Mouse (Mus musculus) MEL (cell line): ENCODE measurements around the gene Inpp1. TPM values are rescaled to one million over a fixed set of nuclear protein-coding genes. Genes with fewer than 3 reads are reported as not detected.

ENCODE experiments used
- DNase-seq: peaks from one replicate; pipeline ENCODE4 v3.0.0; 2011; ENCODE audit warnings: low read depth, low spot score
- H3K27ac ChIP-seq: 2 replicates; pipeline ENCODE4 v1.5.1; 2012; ENCODE audit warnings: low read depth, mild to moderate bottlenecking, control low read depth, low read length, moderate library complexity; ENCODE audit not compliant: control insufficient read depth
- H3K27me3 ChIP-seq, 2 experiments: fragments of 150-350 bp in 1 of 2; sonication (generic) in 1 of 2; 2 replicates each; pipeline ENCODE4 v1.6.1; 2012; ENCODE audit warnings: low read length in 2 of 2, mild to moderate bottlenecking in 2 of 2, improper control_type of control experiment in 1 of 2, moderate library complexity in 1 of 2; ENCODE audit not compliant: insufficient read depth in 2 of 2, control insufficient read depth in 1 of 2
- H3K36me3 ChIP-seq, 2 experiments: 2 replicates each; pipeline ENCODE4 v1.6.1; 2012 to 2014; ENCODE audit warnings: low read length in 2 of 2, improper control_type of control experiment in 1 of 2, inconsistent platforms in 1 of 2, mild to moderate bottlenecking in 1 of 2; ENCODE audit not compliant: insufficient read depth in 2 of 2, control insufficient read depth in 1 of 2
- H3K4me1 ChIP-seq, 2 experiments: fragments of 150-350 bp in 1 of 2; sonication (generic) in 1 of 2; 2 replicates each; pipeline ENCODE4 v1.6.1; 2012; ENCODE audit warnings: low read length in 2 of 2, improper control_type of control experiment in 1 of 2, mild to moderate bottlenecking in 1 of 2; ENCODE audit not compliant: insufficient read depth in 2 of 2, control insufficient read depth in 1 of 2
- H3K4me3 ChIP-seq, 2 experiments: fragments of 150-350 bp in 1 of 2; sonication (generic) in 1 of 2; 2 replicates each; pipeline ENCODE4 v1.5.1; 2012; ENCODE audit warnings: low read depth in 2 of 2, low read length in 2 of 2, mild to moderate bottlenecking in 2 of 2, moderate library complexity in 2 of 2, control low read depth in 1 of 2, improper control_type of control experiment in 1 of 2; ENCODE audit not compliant: control insufficient read depth in 1 of 2, insufficient read depth in 1 of 2
- H3K79me2 ChIP-seq: 2 replicates; pipeline ENCODE4 v1.6.1; 2012; ENCODE audit warnings: mild to moderate bottlenecking, low read length, moderate library complexity; ENCODE audit not compliant: control insufficient read depth, poor library complexity, insufficient read depth
- H3K9ac ChIP-seq: 2 replicates; pipeline ENCODE4 v1.6.1; 2012; ENCODE audit warnings: low read depth, mild to moderate bottlenecking, control low read depth, low read length, moderate library complexity; ENCODE audit not compliant: control insufficient read depth, poor library complexity, severe bottlenecking
- H3K9me3 ChIP-seq: fragments of 150-350 bp; sonication (generic); replicated peaks from 2 replicates; pipeline ENCODE4 v1.6.1; 2012; ENCODE audit warnings: mild to moderate bottlenecking, low read length, improper control_type of control experiment, moderate library complexity; ENCODE audit not compliant: insufficient read depth
- CHD1 ChIP-seq: IDR thresholded peaks from 2 replicates; pipeline ENCODE4 v1.6.1; 2012; ENCODE audit warnings: low read depth, mild to moderate bottlenecking, inconsistent platforms, low read length, improper control_type of control experiment
- CHD2 ChIP-seq: IDR thresholded peaks from 2 replicates; pipeline ENCODE4 v1.6.1; 2011; ENCODE audit warnings: low read length, improper control_type of control experiment
- E2F4 ChIP-seq: IDR thresholded peaks from 2 replicates; pipeline ENCODE4 v1.6.1; 2011; ENCODE audit warnings: low read depth, low read length, improper control_type of control experiment, borderline replicate concordance
- ELF1 ChIP-seq: IDR thresholded peaks from 2 replicates; pipeline ENCODE4 v1.6.1; 2014; ENCODE audit warnings: low read depth, mild to moderate bottlenecking, inconsistent platforms, low read length, improper control_type of control experiment, moderate library complexity
- EP300 ChIP-seq, 2 experiments: IDR thresholded peaks; 2 replicates each; pipeline ENCODE4 v1.6.1; 2011; ENCODE audit warnings: improper control_type of control experiment in 2 of 2, low read length in 2 of 2, low read depth in 1 of 2, mild to moderate bottlenecking in 1 of 2
- GABPA ChIP-seq: IDR thresholded peaks from 2 replicates; pipeline ENCODE4 v1.6.1; 2012; ENCODE audit warnings: low read depth, mild to moderate bottlenecking, inconsistent platforms, low read length, improper control_type of control experiment, moderate library complexity
- HCFC1 ChIP-seq: IDR thresholded peaks from 2 replicates; pipeline ENCODE4 v1.6.1; 2012; ENCODE audit warnings: low read depth, mild to moderate bottlenecking, inconsistent platforms, low read length, improper control_type of control experiment, moderate library complexity
- JUND ChIP-seq: IDR thresholded peaks from 2 replicates; pipeline ENCODE4 v1.6.1; 2011; ENCODE audit warnings: low read depth, mild to moderate bottlenecking, improper control_type of control experiment, low read length
- MXI1 ChIP-seq: IDR thresholded peaks from 2 replicates; pipeline ENCODE4 v1.6.1; 2011; ENCODE audit warnings: mild to moderate bottlenecking, low read depth, low read length, improper control_type of control experiment
- POLR2AphosphoS2 ChIP-seq: IDR thresholded peaks from 2 replicates; pipeline ENCODE4 v1.6.1; 2011; ENCODE audit warnings: low read length, improper control_type of control experiment
- POLR2AphosphoS5 ChIP-seq: IDR thresholded peaks from 2 replicates; pipeline ENCODE4 v1.6.1; 2012; ENCODE audit warnings: low read depth, borderline replicate concordance, mild to moderate bottlenecking, inconsistent platforms, low read length, moderate library complexity, mixed read lengths
- RCOR1 ChIP-seq: IDR thresholded peaks from 2 replicates; pipeline ENCODE4 v1.6.1; 2012; ENCODE audit warnings: low read depth, mild to moderate bottlenecking, inconsistent platforms, low read length, improper control_type of control experiment
- TAL1 ChIP-seq: IDR thresholded peaks from 2 replicates; pipeline ENCODE4 v1.6.1; 2012; ENCODE audit warnings: mild to moderate bottlenecking, inconsistent platforms, low read length, moderate library complexity, mixed read lengths
- TBP ChIP-seq: IDR thresholded peaks from 2 replicates; pipeline ENCODE4 v1.8.0; 2011; ENCODE audit warnings: low read depth, low read length, improper control_type of control experiment
- USF1 ChIP-seq: IDR thresholded peaks from 2 replicates; pipeline ENCODE4 v1.6.1; 2014; ENCODE audit warnings: low read depth, mild to moderate bottlenecking, inconsistent platforms, low read length, improper control_type of control experiment, moderate library complexity
- USF2 ChIP-seq, 2 experiments: IDR thresholded peaks; 2 replicates each; pipeline ENCODE4 v1.6.1; 2011 to 2012; ENCODE audit warnings: improper control_type of control experiment in 2 of 2, low read length in 2 of 2, borderline replicate concordance in 1 of 2, inconsistent platforms in 1 of 2, low read depth in 1 of 2, mild to moderate bottlenecking in 1 of 2; ENCODE audit not compliant: insufficient read depth in 1 of 2
- ZNF384 ChIP-seq: IDR thresholded peaks from 2 replicates; pipeline ENCODE4 v1.6.1; 2012; ENCODE audit warnings: low read depth, mild to moderate bottlenecking, inconsistent platforms, low read length, improper control_type of control experiment
- polyA plus RNA-seq, 2 experiments: library from polyadenylated mRNA; stranded (reverse) in 1 of 2; unstranded in 1 of 2; fragments of >175 nt in 1 of 2; fragments of >200 nt in 1 of 2; gene quantifications; 2 replicates each; pipeline versions ENCODE4 v1.2.1 to v1.2.4; 2012; ENCODE audit warnings: low replicate concordance in 2 of 2, low read depth in 1 of 2; ENCODE audit not compliant: insufficient read length in 2 of 2, insufficient read depth in 1 of 2, missing spikeins in 1 of 2
- total RNA-seq: library from RNA; depleted of rRNA; stranded (reverse); fragments of 300-350 nt; gene quantifications from 2 replicates; pipeline ENCODE4 v1.2.3, GENCODE M21; 2012

Inpp1 gene
- total and polyA plus RNA-seq, 3 experiments = 0.96 to 5.9 TPM; not detected in 1

DNA sequence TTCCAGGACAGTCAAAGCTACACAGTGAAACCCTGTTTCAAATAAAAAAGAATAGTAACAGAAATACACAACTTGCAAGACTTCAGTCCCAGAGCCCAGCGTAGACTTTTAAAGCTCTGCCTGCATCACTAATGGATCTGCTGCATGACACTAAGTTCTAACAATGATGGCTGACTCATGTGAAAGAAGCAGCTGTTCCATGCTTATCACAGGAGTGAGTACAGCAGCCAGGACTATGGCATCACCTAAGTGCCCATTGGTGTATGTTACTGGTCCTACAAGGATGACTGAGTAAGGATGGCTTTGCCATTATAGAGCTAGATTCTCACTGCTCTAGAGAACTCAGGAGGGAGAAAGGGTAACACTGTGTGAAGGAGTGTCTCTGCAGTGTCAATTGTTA is 30.2 kb downstream of the Inpp1 start:
- no peak for DNase-seq
- TF ChIP-seq TBP = no peak
- no peak for TF ChIP-seq CHD1
- no peak for TF ChIP-seq USF2 (IDR thresholded peaks at IDR 0.05; ENCODE audit: borderline replicate concordance in 1 of 2, insufficient read depth in 1 of 2, low read depth in 1 of 2, low read length in 2 of 2)
- no peak for TF ChIP-seq ELF1
- no peak for TF ChIP-seq HCFC1
- TF ChIP-seq MXI1 = no peak
- TF ChIP-seq E2F4 = no peak
- TF ChIP-seq ZNF384 = no peak
- TF ChIP-seq CHD2 = no peak
- TF ChIP-seq USF1 = no peak
- TF ChIP-seq TAL1 = no peak
- no peak for TF ChIP-seq JUND
- Histone ChIP-seq H3K27ac (no peak overlapping the region), H3K79me2 (no peaks in the 10 kb centered on the region), H3K27me3 (no peaks in the 10 kb centered on the region), H3K4me3 (no peak overlapping the region), H3K36me3 (no peaks in the 10 kb centered on the region), H3K9ac (no peak overlapping the region), H3K4me1 (no peaks in the 10 kb centered on the region; a peak in 1 of 4 replicates), H3K9me3 (no peaks in the 10 kb centered on the region)

DNA sequence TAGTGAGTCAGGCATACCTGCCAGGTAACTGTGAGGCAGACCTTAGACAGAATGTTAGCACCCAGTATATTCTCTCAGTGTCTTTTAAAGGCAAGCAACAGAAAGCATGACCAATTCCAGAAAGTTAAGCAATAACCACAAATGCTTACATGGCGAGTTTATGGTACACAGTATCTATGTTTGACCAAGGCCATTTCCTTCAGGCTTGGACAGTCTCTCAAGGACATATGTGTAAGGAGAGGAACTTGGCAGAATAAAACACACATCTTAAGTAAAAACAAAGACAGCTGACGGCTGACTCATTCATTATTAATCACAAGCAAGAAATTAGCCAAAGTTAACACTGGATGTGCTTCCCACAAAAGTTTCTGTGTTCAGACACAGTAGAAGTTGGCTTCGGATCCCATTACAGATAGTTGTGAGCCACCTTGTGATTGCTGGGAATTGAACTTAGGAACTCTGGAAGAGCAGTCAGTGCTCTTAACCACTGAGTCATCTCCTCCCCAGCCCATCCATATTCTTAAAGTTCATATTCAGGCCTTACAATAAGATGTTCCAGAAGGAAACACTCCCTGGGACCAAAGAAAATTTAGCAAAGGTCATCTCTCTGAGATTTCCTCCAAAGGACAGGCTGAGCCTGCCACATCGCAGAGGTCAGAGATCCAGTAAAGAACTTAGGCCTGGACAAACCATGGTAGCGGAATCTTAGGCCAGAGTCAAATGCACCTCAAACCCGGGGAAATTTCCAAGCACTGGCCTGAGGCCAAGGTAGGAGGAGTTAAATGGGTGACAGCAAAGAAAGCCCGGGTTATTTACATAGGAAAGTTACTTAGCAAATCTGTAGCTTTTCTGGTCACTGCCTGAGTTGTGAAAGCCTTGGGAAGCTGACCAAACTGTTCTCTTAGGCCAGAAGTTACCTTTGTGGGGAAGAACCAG is 52.0 kb downstream of the Inpp1 start:
- TF ChIP-seq RCOR1 = no peak
- TF ChIP-seq USF1 = no peak
- TF ChIP-seq GABPA = no peak
- no peak for TF ChIP-seq EP300 (IDR thresholded peaks at IDR 0.05; ENCODE audit: low read depth in 1 of 2, low read length in 2 of 2)
- no peak for TF ChIP-seq ELF1
- no peak for TF ChIP-seq POLR2AphosphoS5
- no peak for TF ChIP-seq POLR2AphosphoS2
- no peak for TF ChIP-seq JUND
- Histone ChIP-seq H3K27me3 (no peaks in the 10 kb centered on the region), H3K4me3 (no peak overlapping the region), H3K79me2 (no peaks in the 10 kb centered on the region), H3K36me3 (peaks cover 0 to 2% of the 10 kb centered on the region in 2 experiments; a peak in 2 of 4 replicates), H3K4me1 (no peaks in the 10 kb centered on the region; a peak in 1 of 4 replicates), H3K9ac (no peak overlapping the region), H3K9me3 (no peaks in the 10 kb centered on the region), H3K27ac (no peak overlapping the region)
- no peak for DNase-seq
